Mouse (Mus musculus): ENCODE data around the gene March8. TPM values are rescaled to one million over a fixed set of nuclear protein-coding genes. Genes with fewer than 3 reads are reported as not detected.

The March8 gene
- polyA plus RNA-seq, 2 experiments: 27.0 to 40.4 TPM

DNA sequence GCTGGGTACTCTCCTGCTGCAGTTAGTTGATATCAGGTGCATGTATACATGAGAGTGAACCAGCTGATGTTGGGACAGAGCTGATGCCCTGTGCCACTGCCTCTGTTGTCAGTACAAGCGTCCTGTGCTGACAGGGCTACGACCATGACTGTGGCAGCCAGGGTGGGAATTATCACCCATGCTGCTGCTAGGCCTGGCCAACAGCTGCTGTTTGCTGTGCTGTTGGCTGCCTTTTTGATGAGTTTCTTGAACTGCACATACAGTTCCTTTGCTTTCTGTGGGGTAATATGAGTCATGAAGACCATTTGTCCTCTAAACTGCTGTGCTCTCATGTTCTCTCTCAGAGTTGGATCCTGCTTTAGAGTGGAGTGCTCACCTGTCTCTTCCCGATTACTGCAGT, 21.4 kb downstream of the March8 start:
- H3K4me2 ChIP-seq (replicated peaks; ENCODE audit: low read depth, low read length, severe bottlenecking): no peak overlapping the region
- ATAC-seq (ENCODE audit: low FRiP score, low read depth) (no peak), DNase-seq (ENCODE audit: low spot score) (peak; percentile 14)
- no peak overlapping the region for H3K4me3 ChIP-seq (replicated peaks; ENCODE audit: low read length)
- H3K27ac ChIP-seq (replicated peaks; ENCODE audit: low read depth, low read length): no peak overlapping the region
- 78% methylated on average over 3 of the region's 3 CpGs for WGBS
- no peak for TF ChIP-seq POLR2A (IDR thresholded peaks at IDR 0.05; ENCODE audit: borderline replicate concordance, extremely low read depth, insufficient read depth, insufficient read length)
- no peaks in the 10 kb centered on the region for H3K4me1 ChIP-seq (ENCODE audit: control insufficient read depth, insufficient read depth, low read length)
- no peaks in the 10 kb centered on the region for H3K36me3 ChIP-seq (ENCODE audit: control insufficient read depth, insufficient read depth, low read length)
- no peaks in the 10 kb centered on the region for H3K9me3 ChIP-seq (ENCODE audit: control insufficient read depth, low read length)
- no peak overlapping the region for H3K9ac ChIP-seq (ENCODE audit: low read depth, low read length, severe bottlenecking)
- H3K27me3 ChIP-seq (ENCODE audit: control insufficient read depth, insufficient read depth, low read length): no peaks in the 10 kb centered on the region

DNA sequence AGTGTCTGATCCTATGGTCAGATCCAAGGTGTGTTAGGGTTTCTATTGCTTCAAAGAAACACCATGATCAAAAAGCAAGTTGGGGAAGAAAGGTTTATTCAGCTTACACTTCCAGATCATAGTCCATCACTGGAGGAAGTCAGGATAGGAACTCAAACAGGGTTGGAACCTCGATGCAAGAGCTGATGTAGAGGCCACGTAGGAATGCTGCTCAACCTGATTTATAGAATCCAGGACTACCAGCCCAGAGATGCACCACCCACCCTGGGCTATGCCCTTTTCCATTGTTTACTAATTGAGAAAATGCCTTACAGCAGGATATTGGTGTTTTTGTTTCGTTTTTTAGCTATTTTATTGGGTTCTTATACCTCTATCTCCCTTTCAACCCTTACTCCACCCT, 23.6 kb downstream of the March8 start:
- Histone ChIP-seq H3K4me2 (replicated peaks; ENCODE audit: low read depth, low read length, severe bottlenecking) (no peak overlapping the region), H3K4me3 (replicated peaks; ENCODE audit: low read length) (no peak overlapping the region), H3K9me3 (ENCODE audit: control insufficient read depth, low read length) (no peaks in the 10 kb centered on the region), H3K4me1 (ENCODE audit: control insufficient read depth, insufficient read depth, low read length) (no peaks in the 10 kb centered on the region), H3K36me3 (ENCODE audit: control insufficient read depth, insufficient read depth, low read length) (no peaks in the 10 kb centered on the region), H3K27ac (replicated peaks; ENCODE audit: low read depth, low read length) (no peak overlapping the region), H3K9ac (ENCODE audit: low read depth, low read length, severe bottlenecking) (no peak overlapping the region), H3K27me3 (ENCODE audit: control insufficient read depth, insufficient read depth, low read length) (no peaks in the 10 kb centered on the region)
- WGBS: 66% methylated on average over 3 of the region's 3 CpGs
- no peak for DNase-seq (ENCODE audit: low spot score)
- no peak for TF ChIP-seq POLR2A (IDR thresholded peaks at IDR 0.05; ENCODE audit: borderline replicate concordance, extremely low read depth, insufficient read depth, insufficient read length)
- no peak for ATAC-seq (ENCODE audit: low FRiP score, low read depth)

- ATAC-seq (ENCODE audit: low FRiP score, low read depth) (no peak), DNase-seq (ENCODE audit: low spot score) (no peak)
- TF ChIP-seq POLR2A (IDR thresholded peaks at IDR 0.05; ENCODE audit: borderline replicate concordance, extremely low read depth, insufficient read depth, insufficient read length): no peak
- no peak overlapping the region for H3K4me2 ChIP-seq (replicated peaks; ENCODE audit: low read depth, low read length, severe bottlenecking)
- H3K4me3 ChIP-seq (replicated peaks; ENCODE audit: low read length): no peak overlapping the region
- WGBS: 76% methylated on average over 4 of the region's 4 CpGs
- no peaks in the 10 kb centered on the region for H3K27me3 ChIP-seq (ENCODE audit: control insufficient read depth, insufficient read depth, low read length)
- no peak overlapping the region for H3K9ac ChIP-seq (ENCODE audit: low read depth, low read length, severe bottlenecking)
- no peaks in the 10 kb centered on the region for H3K9me3 ChIP-seq (ENCODE audit: control insufficient read depth, low read length)
- H3K27ac ChIP-seq (replicated peaks; ENCODE audit: low read depth, low read length): no peak overlapping the region
- H3K36me3 ChIP-seq (ENCODE audit: control insufficient read depth, insufficient read depth, low read length): no peaks in the 10 kb centered on the region
- no peaks in the 10 kb centered on the region for H3K4me1 ChIP-seq (ENCODE audit: control insufficient read depth, insufficient read depth, low read length)
These were observed 24.2 kb downstream of the March8 start for GRCm38 (mm10) chr6:116361993-116362392.

DNA sequence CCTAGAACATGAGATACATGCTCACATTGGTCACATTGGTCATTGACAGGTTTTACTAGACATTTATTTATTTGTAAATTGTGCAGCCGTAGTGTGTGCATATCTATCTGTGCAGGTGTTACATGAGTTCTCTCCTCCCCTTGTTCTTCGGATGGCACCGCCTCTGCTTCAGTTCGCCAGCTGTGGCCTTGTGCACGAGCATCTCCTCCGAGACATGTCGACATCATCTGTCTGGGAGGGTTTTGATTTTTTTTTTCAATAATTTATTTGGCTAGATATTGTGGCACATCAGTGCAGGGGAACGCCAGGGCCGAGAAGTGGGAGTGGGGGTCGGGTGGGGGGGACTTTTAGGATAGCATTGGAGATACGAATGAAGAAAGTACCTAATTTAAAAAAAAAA, 30.1 kb downstream of the March8 start:
- Histone ChIP-seq H3K4me1 (ENCODE audit: control insufficient read depth, insufficient read depth, low read length) (no peaks in the 10 kb centered on the region), H3K9ac (ENCODE audit: low read depth, low read length, severe bottlenecking) (no peak overlapping the region), H3K4me3 (replicated peaks; ENCODE audit: low read length) (no peak overlapping the region), H3K4me2 (replicated peaks; ENCODE audit: low read depth, low read length, severe bottlenecking) (no peak overlapping the region), H3K9me3 (ENCODE audit: control insufficient read depth, low read length) (no peaks in the 10 kb centered on the region), H3K27ac (replicated peaks; ENCODE audit: low read depth, low read length) (no peak overlapping the region), H3K27me3 (ENCODE audit: control insufficient read depth, insufficient read depth, low read length) (no peaks in the 10 kb centered on the region), H3K36me3 (ENCODE audit: control insufficient read depth, insufficient read depth, low read length) (no peaks in the 10 kb centered on the region)
- TF ChIP-seq POLR2A (IDR thresholded peaks at IDR 0.05; ENCODE audit: borderline replicate concordance, extremely low read depth, insufficient read depth, insufficient read length): no peak
- ATAC-seq (ENCODE audit: low FRiP score, low read depth) (no peak), DNase-seq (ENCODE audit: low spot score) (no peak)
- 86% methylated on average over 11 of the region's 11 CpGs for WGBS

DNA sequence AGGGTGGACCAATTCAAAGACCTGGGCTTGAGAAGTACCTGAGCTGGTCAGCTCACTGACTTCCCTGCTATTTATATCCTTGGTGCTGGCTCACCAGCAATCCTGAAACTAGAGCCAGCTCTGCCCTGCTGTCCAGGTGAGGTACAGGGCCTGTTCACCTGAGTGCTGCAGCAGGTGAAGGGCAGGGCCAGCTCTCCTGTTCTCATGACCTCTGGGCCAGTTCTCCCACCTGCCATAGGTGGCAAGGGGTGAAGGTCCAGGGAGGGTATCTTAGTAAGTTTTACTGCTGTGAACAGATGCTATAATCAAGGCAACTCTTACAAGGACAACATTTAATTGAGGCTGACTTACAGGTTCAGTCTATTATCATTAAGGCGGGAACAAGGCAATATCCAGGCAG, 32.0 kb downstream of the March8 start:
- H3K9ac ChIP-seq (ENCODE audit: low read depth, low read length, severe bottlenecking): no peak overlapping the region
- H3K27ac ChIP-seq (replicated peaks; ENCODE audit: low read depth, low read length): no peak overlapping the region
- H3K9me3 ChIP-seq (ENCODE audit: control insufficient read depth, low read length): no peaks in the 10 kb centered on the region
- no peaks in the 10 kb centered on the region for H3K27me3 ChIP-seq (ENCODE audit: control insufficient read depth, insufficient read depth, low read length)
- no peak for ATAC-seq (ENCODE audit: low FRiP score, low read depth)
- DNase-seq (ENCODE audit: low spot score): no peak
- H3K36me3 ChIP-seq (ENCODE audit: control insufficient read depth, insufficient read depth, low read length): no peaks in the 10 kb centered on the region
- WGBS: 100% methylated on average over 1 of the region's 1 CpGs
- no peak for TF ChIP-seq POLR2A (IDR thresholded peaks at IDR 0.05; ENCODE audit: borderline replicate concordance, extremely low read depth, insufficient read depth, insufficient read length)
- no peak overlapping the region for H3K4me3 ChIP-seq (replicated peaks; ENCODE audit: low read length)
- H3K4me1 ChIP-seq (ENCODE audit: control insufficient read depth, insufficient read depth, low read length): no peaks in the 10 kb centered on the region
- H3K4me2 ChIP-seq (replicated peaks; ENCODE audit: low read depth, low read length, severe bottlenecking): no peak overlapping the region
